Mouse (Mus musculus): ENCODE measurements around the gene Gnb1l.

Gnb1l gene

GRCm38 (mm10) chr16:18498558-18498990, at the start of gene Gnb1l, which contains the start of gene Rtl10:
Gene Gnb1l (plus strand): TSS chr16:18498713.
Gene Rtl10 (plus strand): TSS chr16:18498901.
- DNase-seq (ENCODE audit: extremely low spot score): peak; percentile 97

GRCm38 (mm10) chr16:18449005-18449404, 49.5 kb upstream of the Gnb1l start:
- DNase-seq (ENCODE audit: extremely low spot score): no peak

- DNase-seq (ENCODE audit: extremely low spot score): no peak
Observed at GRCm38 (mm10) chr16:18451486-18452181, 46.9 kb upstream of the Gnb1l start.

- DNase-seq (ENCODE audit: extremely low spot score): no peak
Observed at GRCm38 (mm10) chr16:18452361-18452862, 46.1 kb upstream of the Gnb1l start.

- peak; percentile 59 for DNase-seq (ENCODE audit: extremely low spot score)
Observed at GRCm38 (mm10) chr16:18453846-18454245, 44.7 kb upstream of the Gnb1l start.

- DNase-seq (ENCODE audit: extremely low spot score): no peak
Observed at GRCm38 (mm10) chr16:18455407-18455806, 43.1 kb upstream of the Gnb1l start.

- no peak for DNase-seq (ENCODE audit: extremely low spot score)
Observed at GRCm38 (mm10) chr16:18458661-18459060, 39.9 kb upstream of the Gnb1l start.

GRCm38 (mm10) chr16:18459335-18459954, 39.1 kb upstream of the Gnb1l start:
- peak; percentile 69 for DNase-seq (ENCODE audit: extremely low spot score)

GRCm38 (mm10) chr16:18459955-18460370, 38.5 kb upstream of the Gnb1l start:
- no peak for DNase-seq (ENCODE audit: extremely low spot score)

- DNase-seq (ENCODE audit: extremely low spot score): no peak
Observed at GRCm38 (mm10) chr16:18460826-18461225, 37.7 kb upstream of the Gnb1l start.

GRCm38 (mm10) chr16:18462031-18462430, 36.5 kb upstream of the Gnb1l start:
- DNase-seq (ENCODE audit: extremely low spot score): no peak

- DNase-seq (ENCODE audit: extremely low spot score): no peak
Observed at GRCm38 (mm10) chr16:18462598-18462997, 35.9 kb upstream of the Gnb1l start.

GRCm38 (mm10) chr16:18464271-18464670, 34.2 kb upstream of the Gnb1l start:
- DNase-seq (ENCODE audit: extremely low spot score): no peak

GRCm38 (mm10) chr16:18470829-18471228, 27.7 kb upstream of the Gnb1l start:
- no peak for DNase-seq (ENCODE audit: extremely low spot score)

- DNase-seq (ENCODE audit: extremely low spot score): no peak
Observed at GRCm38 (mm10) chr16:18471381-18471955, 27.0 kb upstream of the Gnb1l start.

GRCm38 (mm10) chr16:18471976-18472375, 26.5 kb upstream of the Gnb1l start:
- DNase-seq (ENCODE audit: extremely low spot score): no peak

- no peak for DNase-seq (ENCODE audit: extremely low spot score)
Observed at GRCm38 (mm10) chr16:18472416-18472815, 26.1 kb upstream of the Gnb1l start.

GRCm38 (mm10) chr16:18472976-18473375, 25.5 kb upstream of the Gnb1l start:
- no peak for DNase-seq (ENCODE audit: extremely low spot score)

GRCm38 (mm10) chr16:18474021-18474420, 24.5 kb upstream of the Gnb1l start:
- DNase-seq (ENCODE audit: extremely low spot score): no peak

GRCm38 (mm10) chr16:18477996-18478395, 20.5 kb upstream of the Gnb1l start:
- DNase-seq (ENCODE audit: extremely low spot score): no peak

GRCm38 (mm10) chr16:18479667-18480066, 18.8 kb upstream of the Gnb1l start:
- DNase-seq (ENCODE audit: extremely low spot score): no peak

- DNase-seq (ENCODE audit: extremely low spot score): no peak
Observed at GRCm38 (mm10) chr16:18480933-18481485, 17.5 kb upstream of the Gnb1l start.
